Mouse (Mus musculus): ENCODE data around the gene Sap30bp. TPM values are rescaled to one million over a fixed set of nuclear protein-coding genes. Genes with fewer than 3 reads are reported as not detected.

Gene Sap30bp
- total RNA-seq, 1 experiment, result 63.5 TPM

GRCm38 (mm10) chr11:116004186-116004823 lies 71.2 kb downstream of the Sap30bp start:
- H3K36me3 ChIP-seq (ENCODE audit: control insufficient read depth, insufficient read depth, low read length, poor library complexity, severe bottlenecking), result peaks cover 21% of the 10 kb centered on the region
- in situ Hi-C loops (cut with MboI; ENCODE audit: low sequenced_read_pairs in 2 of 2, unreplicated experiment in 2 of 2), result no loop called here
- no peak for DNase-seq (ENCODE audit: low read depth, low spot score)
- no peaks in the 10 kb centered on the region for H3K9me3 ChIP-seq (ENCODE audit: control insufficient read depth, insufficient read depth, low read depth, low read length)
- no peak overlapping the region for H3K27ac ChIP-seq (ENCODE audit: insufficient read depth, low read depth, low read length, poor library complexity, severe bottlenecking)
- H3K4me1 ChIP-seq (ENCODE audit: control insufficient read depth in 2 of 2, insufficient read depth in 2 of 2, low read length in 2 of 2, poor library complexity in 1 of 2), result peaks cover 3 to 25% of the 10 kb centered on the region in 2 experiments; a peak in 3 of 4 replicates
- H3K9ac ChIP-seq (ENCODE audit: insufficient read depth, low read depth, low read length, poor library complexity, severe bottlenecking), result peak overlapping the region; percentile 63
- peak overlapping the region; percentile 37 to 67 for H3K4me3 ChIP-seq (ENCODE audit: insufficient read depth in 1 of 2, low read depth in 1 of 2, low read length in 2 of 2, poor library complexity in 1 of 2, severe bottlenecking in 1 of 2)
- no peak for TF ChIP-seq MAFK (IDR thresholded peaks at IDR 0.05; ENCODE audit: insufficient read depth, low read depth, low read length)
- TF ChIP-seq HCFC1 (IDR thresholded peaks at IDR 0.05; ENCODE audit: borderline replicate concordance, insufficient read depth, low read length), result no peak
- TF ChIP-seq ZNF384 (IDR thresholded peaks at IDR 0.05; ENCODE audit: low read depth, low read length), result no peak
- no peak for TF ChIP-seq CHD2 (IDR thresholded peaks at IDR 0.05; ENCODE audit: low read depth, low read length)
- TF ChIP-seq ZC3H11A (IDR thresholded peaks at IDR 0.05; ENCODE audit: borderline replicate concordance, low read depth, low read length), result no peak

GRCm38 (mm10) chr11:116004840-116005700 lies 72.0 kb downstream of the Sap30bp start:
- Histone ChIP-seq H3K36me3 (ENCODE audit: control insufficient read depth, insufficient read depth, low read length, poor library complexity, severe bottlenecking) (peaks cover 28% of the 10 kb centered on the region), H3K9me3 (ENCODE audit: control insufficient read depth, insufficient read depth, low read depth, low read length) (no peaks in the 10 kb centered on the region), H3K27ac (ENCODE audit: insufficient read depth, low read depth, low read length, poor library complexity, severe bottlenecking) (no peak overlapping the region), H3K9ac (ENCODE audit: insufficient read depth, low read depth, low read length, poor library complexity, severe bottlenecking) (peak overlapping the region; percentile 63), H3K4me3 (ENCODE audit: insufficient read depth in 1 of 2, low read depth in 1 of 2, low read length in 2 of 2, poor library complexity in 1 of 2, severe bottlenecking in 1 of 2) (peak overlapping the region; percentile 37 to 67), H3K4me1 (ENCODE audit: control insufficient read depth in 2 of 2, insufficient read depth in 2 of 2, low read length in 2 of 2, poor library complexity in 1 of 2) (peaks cover 3 to 22% of the 10 kb centered on the region in 2 experiments; a peak in 3 of 4 replicates)
- TF ChIP-seq ZNF384 (IDR thresholded peaks at IDR 0.05; ENCODE audit: low read depth, low read length), result no peak
- TF ChIP-seq MAFK (IDR thresholded peaks at IDR 0.05; ENCODE audit: insufficient read depth, low read depth, low read length), result no peak
- no peak for TF ChIP-seq ZC3H11A (IDR thresholded peaks at IDR 0.05; ENCODE audit: borderline replicate concordance, low read depth, low read length)
- no peak for TF ChIP-seq CHD2 (IDR thresholded peaks at IDR 0.05; ENCODE audit: low read depth, low read length)
- TF ChIP-seq HCFC1 (IDR thresholded peaks at IDR 0.05; ENCODE audit: borderline replicate concordance, insufficient read depth, low read length), result no peak
- no peak for DNase-seq (ENCODE audit: low read depth, low spot score)
- in situ Hi-C loops (cut with MboI; ENCODE audit: low sequenced_read_pairs in 2 of 2, unreplicated experiment in 2 of 2), result no loop called here

- Histone ChIP-seq H3K9ac (ENCODE audit: insufficient read depth, low read depth, low read length, poor library complexity, severe bottlenecking) (no peak overlapping the region), H3K9me3 (ENCODE audit: control insufficient read depth, insufficient read depth, low read depth, low read length) (no peaks in the 10 kb centered on the region), H3K4me1 (ENCODE audit: control insufficient read depth in 2 of 2, insufficient read depth in 2 of 2, low read length in 2 of 2, poor library complexity in 1 of 2) (peaks cover 3 to 24% of the 10 kb centered on the region in 2 experiments; a peak in 2 of 4 replicates), H3K4me3 (ENCODE audit: insufficient read depth in 1 of 2, low read depth in 1 of 2, low read length in 2 of 2, poor library complexity in 1 of 2, severe bottlenecking in 1 of 2) (no peak overlapping the region), H3K27ac (ENCODE audit: insufficient read depth, low read depth, low read length, poor library complexity, severe bottlenecking) (no peak overlapping the region), H3K36me3 (ENCODE audit: control insufficient read depth, insufficient read depth, low read length, poor library complexity, severe bottlenecking) (peaks cover 34% of the 10 kb centered on the region)
- in situ Hi-C loops (cut with MboI; ENCODE audit: low sequenced_read_pairs in 2 of 2, unreplicated experiment in 2 of 2), result no loop called here
- DNase-seq (ENCODE audit: low read depth, low spot score), result no peak
- no peak for TF ChIP-seq ZNF384 (IDR thresholded peaks at IDR 0.05; ENCODE audit: low read depth, low read length)
- no peak for TF ChIP-seq MAFK (IDR thresholded peaks at IDR 0.05; ENCODE audit: insufficient read depth, low read depth, low read length)
- TF ChIP-seq HCFC1 (IDR thresholded peaks at IDR 0.05; ENCODE audit: borderline replicate concordance, insufficient read depth, low read length), result no peak
- TF ChIP-seq ZC3H11A (IDR thresholded peaks at IDR 0.05; ENCODE audit: borderline replicate concordance, low read depth, low read length), result no peak
- TF ChIP-seq CHD2 (IDR thresholded peaks at IDR 0.05; ENCODE audit: low read depth, low read length), result no peak
Measured at GRCm38 (mm10) chr11:116005701-116006419, 72.8 kb downstream of the Sap30bp start.

- in situ Hi-C loops (cut with MboI; ENCODE audit: low sequenced_read_pairs in 2 of 2, unreplicated experiment in 2 of 2), result no loop called here
- Histone ChIP-seq H3K36me3 (ENCODE audit: control insufficient read depth, insufficient read depth, low read length, poor library complexity, severe bottlenecking) (peaks cover 35% of the 10 kb centered on the region), H3K9me3 (ENCODE audit: control insufficient read depth, insufficient read depth, low read depth, low read length) (no peaks in the 10 kb centered on the region), H3K4me3 (ENCODE audit: insufficient read depth in 1 of 2, low read depth in 1 of 2, low read length in 2 of 2, poor library complexity in 1 of 2, severe bottlenecking in 1 of 2) (no peak overlapping the region), H3K4me1 (ENCODE audit: control insufficient read depth in 2 of 2, insufficient read depth in 2 of 2, low read length in 2 of 2, poor library complexity in 1 of 2) (peaks cover 3 to 26% of the 10 kb centered on the region in 2 experiments; a peak in 2 of 4 replicates), H3K9ac (ENCODE audit: insufficient read depth, low read depth, low read length, poor library complexity, severe bottlenecking) (no peak overlapping the region), H3K27ac (ENCODE audit: insufficient read depth, low read depth, low read length, poor library complexity, severe bottlenecking) (no peak overlapping the region)
- TF ChIP-seq MAFK (IDR thresholded peaks at IDR 0.05; ENCODE audit: insufficient read depth, low read depth, low read length) (no peak), HCFC1 (IDR thresholded peaks at IDR 0.05; ENCODE audit: borderline replicate concordance, insufficient read depth, low read length) (no peak)
- DNase-seq (ENCODE audit: low read depth, low spot score), result no peak
Measured at GRCm38 (mm10) chr11:116007095-116007850, 74.2 kb downstream of the Sap30bp start.
